Mouse (Mus musculus) heart, embryonic 14.5 days (tissue): ENCODE data around the gene Brd3os. TPM values are rescaled to one million over a fixed set of nuclear protein-coding genes. Genes with fewer than 3 reads are reported as not detected.
A peak's percentile ranks its signal among the peaks of the same experiment; 100 is the strongest.

ENCODE experiments used
- ATAC-seq: fragments of 200-750 bp; cut with Nextera tagmentation; 2 replicates; pipeline ENCODE4 v1.8.0; 2017; ENCODE audit warnings: low read depth, moderate TSS enrichment; ENCODE audit not compliant: insufficient number of reproducible peaks, insufficient read depth, low FRiP score
- H3K27ac ChIP-seq, 2 experiments: fragments of 200-500 bp in 1 of 2; fragments of 300-500 bp in 1 of 2; sonication (generic) in 1 of 2; replicated peaks in 1 of 2; 2 replicates each; pipeline ENCODE4 v1.5.1; 2012 to 2014; ENCODE audit warnings: low read depth in 2 of 2, low read length in 2 of 2, control low read depth in 1 of 2, mild to moderate bottlenecking in 1 of 2, mixed read lengths in 1 of 2; ENCODE audit not compliant: control insufficient read depth in 1 of 2, insufficient read depth in 1 of 2
- H3K27me3 ChIP-seq: fragments of 300-500 bp; sonication (generic); 2 replicates; pipeline ENCODE4 v1.6.1; 2014; ENCODE audit warnings: mild to moderate bottlenecking, low read length, control low read depth; ENCODE audit not compliant: control insufficient read depth, insufficient read depth
- H3K36me3 ChIP-seq: fragments of 300-500 bp; sonication (generic); 2 replicates; pipeline ENCODE4 v1.6.1; 2014; ENCODE audit warnings: mild to moderate bottlenecking, control low read depth, low read length, mixed read lengths; ENCODE audit not compliant: control insufficient read depth, insufficient read depth
- H3K4me1 ChIP-seq, 2 experiments: fragments of 200-500 bp in 1 of 2; fragments of 300-500 bp in 1 of 2; sonication (generic) in 1 of 2; 2 replicates each; pipeline ENCODE4 v1.6.1; 2012 to 2014; ENCODE audit warnings: low read length in 2 of 2, control low read depth in 1 of 2, mixed read lengths in 1 of 2; ENCODE audit not compliant: control insufficient read depth in 2 of 2, insufficient read depth in 2 of 2
- H3K4me2 ChIP-seq: fragments of 300-500 bp; sonication (generic); 2 replicates; pipeline ENCODE4 v1.6.1; 2014; ENCODE audit warnings: mild to moderate bottlenecking, low read length
- H3K4me3 ChIP-seq, 2 experiments: fragments of 200-500 bp in 1 of 2; fragments of 300-500 bp in 1 of 2; sonication (generic) in 1 of 2; 2 replicates each; pipeline ENCODE4 v1.5.1; 2012 to 2014; ENCODE audit warnings: low read length in 2 of 2, mild to moderate bottlenecking in 2 of 2, control low read depth in 1 of 2, low read depth in 1 of 2, moderate library complexity in 1 of 2; ENCODE audit not compliant: control insufficient read depth in 1 of 2, insufficient read depth in 1 of 2
- H3K9ac ChIP-seq: fragments of 300-500 bp; sonication (generic); 2 replicates; pipeline ENCODE4 v1.6.1; 2014; ENCODE audit warnings: mild to moderate bottlenecking, low read length
- H3K9me3 ChIP-seq: fragments of 300-500 bp; sonication (generic); 2 replicates; pipeline ENCODE4 v1.6.1; 2016; ENCODE audit warnings: low read length, control low read depth; ENCODE audit not compliant: control insufficient read depth
- WGBS: fragments of 180-500 bp; shearing (Covaris S2); extraction: QIAGEN DNeasy Blood & Tissue Kit; methylation state at CpG from one replicate; pipeline ENCODE4 v1.1.7; 2014; 5-methylcytosine and 5-hydroxymethylcytosine counted together
- polyA plus RNA-seq: library from polyadenylated mRNA; unstranded; fragments of >200 nt; fragmentation: Nextera tagmentation; extraction: Ambion mirVana; gene quantifications from 2 replicates; pipeline ENCODE4 v1.2.1, GENCODE M21; 2014

Brd3os gene
- polyA plus RNA-seq, 1 experiment from 2014 or later, result 4.6 TPM

GRCm38 (mm10) chr2:27413936-27414657, 28.0 kb upstream of the Brd3os start:
- Histone ChIP-seq H3K27ac (no peak overlapping the region), H3K36me3 (no peaks in the 10 kb centered on the region), H3K4me2 (peak overlapping the region; percentile 19; the same call in 1 of the 2 replicates), H3K27me3 (no peaks in the 10 kb centered on the region), H3K9me3 (no peaks in the 10 kb centered on the region), H3K4me1 (peaks cover 59 to 63% of the 10 kb centered on the region in 2 experiments), H3K9ac (no peak overlapping the region; the same call in 1 of the 2 replicates), H3K4me3 (no peak overlapping the region)
- WGBS, result 24% methylated on average over 16 of the region's 16 CpGs
- no peak for ATAC-seq

- no peak for ATAC-seq
- no peak overlapping the region for H3K9ac ChIP-seq
Measured at GRCm38 (mm10) chr2:27415060-27415783, 26.9 kb upstream of the Brd3os start.

GRCm38 (mm10) chr2:27416425-27416824, 25.7 kb upstream of the Brd3os start:
- Histone ChIP-seq H3K4me2 (no peak overlapping the region), H3K4me1 (peaks cover 58 to 73% of the 10 kb centered on the region in 2 experiments)
- WGBS, result 8% methylated on average over 3 of the region's 3 CpGs

More at GRCm38 (mm10) chr2:27415060-27415783, 26.9 kb upstream of the Brd3os start:
- 72% methylated on average over 11 of the region's 11 CpGs for WGBS
- Histone ChIP-seq H3K27ac (no peak overlapping the region), H3K9me3 (no peaks in the 10 kb centered on the region), H3K36me3 (no peaks in the 10 kb centered on the region), H3K4me3 (no peak overlapping the region), H3K4me1 (peaks cover 62 to 71% of the 10 kb centered on the region in 2 experiments), H3K27me3 (no peaks in the 10 kb centered on the region), H3K4me2 (no peak overlapping the region)

GRCm38 (mm10) chr2:27417648-27418153, 24.4 kb upstream of the Brd3os start:
- no peak; the same call in 1 of the 2 replicates for ATAC-seq
- WGBS, result 31% methylated on average over 5 of the region's 5 CpGs
- no peak overlapping the region; the same call in 1 of the 2 replicates for H3K9ac ChIP-seq

More at GRCm38 (mm10) chr2:27416425-27416824, 25.7 kb upstream of the Brd3os start:
- H3K9ac ChIP-seq, result no peak overlapping the region
- H3K27me3 ChIP-seq, result no peaks in the 10 kb centered on the region
- H3K4me3 ChIP-seq, result no peak overlapping the region
- no peak for ATAC-seq
- no peaks in the 10 kb centered on the region for H3K36me3 ChIP-seq
- no peak overlapping the region for H3K27ac ChIP-seq
- H3K9me3 ChIP-seq, result no peaks in the 10 kb centered on the region

GRCm38 (mm10) chr2:27418577-27419070, 23.5 kb upstream of the Brd3os start:
- WGBS, result 28% methylated on average over 6 of the region's 6 CpGs
- 0 out of 2 replicates have a peak, but pooled peaks cover 3% of the 10 kb centered on the region for H3K27me3 ChIP-seq
- peak overlapping the region; percentile 6 to 28; a peak in 2 of 4 replicates for H3K27ac ChIP-seq
- H3K4me2 ChIP-seq, result no peak overlapping the region
- ATAC-seq, result no peak
- no peak overlapping the region for H3K4me3 ChIP-seq
- peaks cover 50 to 62% of the 10 kb centered on the region in 2 experiments for H3K4me1 ChIP-seq
- no peaks in the 10 kb centered on the region for H3K9me3 ChIP-seq
- H3K36me3 ChIP-seq, result no peaks in the 10 kb centered on the region
- 0 out of 2 replicates have a peak overlapping the region, but pooled peaks have one; percentile 12 for H3K9ac ChIP-seq

More at GRCm38 (mm10) chr2:27417648-27418153, 24.4 kb upstream of the Brd3os start:
- Histone ChIP-seq H3K9me3 (no peaks in the 10 kb centered on the region), H3K27ac (no peak overlapping the region), H3K4me3 (no peak overlapping the region), H3K4me2 (no peak overlapping the region), H3K27me3 (no peaks in the 10 kb centered on the region), H3K4me1 (peaks cover 50 to 64% of the 10 kb centered on the region in 2 experiments), H3K36me3 (no peaks in the 10 kb centered on the region)

DNA sequence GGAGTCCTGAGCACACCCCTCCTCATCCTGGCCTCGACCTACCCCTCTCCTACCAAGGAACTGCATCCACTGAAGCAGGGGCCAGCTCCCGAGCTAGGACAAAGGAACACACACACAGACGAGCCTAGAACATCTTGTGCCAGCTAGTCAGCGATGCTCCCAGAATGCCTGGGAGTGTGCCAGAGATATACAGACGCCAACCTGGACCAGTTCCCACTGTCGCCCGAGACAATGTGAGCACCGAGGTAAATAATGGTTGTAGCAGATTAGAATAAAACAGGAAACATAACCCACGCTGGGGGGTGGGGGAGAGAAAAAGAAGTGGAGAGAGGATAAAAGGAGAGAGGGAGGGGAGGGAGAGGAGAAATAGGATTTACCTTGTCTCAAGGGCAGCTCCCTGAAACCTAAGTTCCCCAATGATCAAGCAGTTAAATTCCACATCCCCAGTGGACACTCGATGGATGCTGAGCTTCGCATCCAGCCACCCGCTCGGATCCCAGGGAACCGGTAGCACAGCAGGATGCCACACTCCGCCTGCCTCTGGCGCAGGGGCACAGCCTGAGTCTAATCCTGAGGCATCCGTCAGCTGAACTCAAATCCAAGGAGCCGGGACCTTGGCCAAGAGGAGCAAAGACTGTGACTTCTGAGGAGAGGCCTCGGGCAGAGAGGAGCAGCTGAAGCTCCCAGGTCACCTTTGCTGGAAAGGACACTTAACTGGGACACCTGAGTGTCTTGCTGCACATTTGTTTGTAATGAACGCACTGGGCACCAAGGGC, 20.6 kb upstream of the Brd3os start:
- Histone ChIP-seq H3K27ac (no peak overlapping the region), H3K4me2 (no peak overlapping the region), H3K27me3 (0 out of 2 replicates have a peak, but pooled peaks cover 3% of the 10 kb centered on the region), H3K36me3 (no peaks in the 10 kb centered on the region), H3K4me1 (peaks cover 29 to 34% of the 10 kb centered on the region in 2 experiments), H3K9me3 (no peaks in the 10 kb centered on the region), H3K9ac (no peak overlapping the region), H3K4me3 (no peak overlapping the region)
- 70% methylated on average over 20 of the region's 20 CpGs for WGBS
- ATAC-seq, result no peak

DNA sequence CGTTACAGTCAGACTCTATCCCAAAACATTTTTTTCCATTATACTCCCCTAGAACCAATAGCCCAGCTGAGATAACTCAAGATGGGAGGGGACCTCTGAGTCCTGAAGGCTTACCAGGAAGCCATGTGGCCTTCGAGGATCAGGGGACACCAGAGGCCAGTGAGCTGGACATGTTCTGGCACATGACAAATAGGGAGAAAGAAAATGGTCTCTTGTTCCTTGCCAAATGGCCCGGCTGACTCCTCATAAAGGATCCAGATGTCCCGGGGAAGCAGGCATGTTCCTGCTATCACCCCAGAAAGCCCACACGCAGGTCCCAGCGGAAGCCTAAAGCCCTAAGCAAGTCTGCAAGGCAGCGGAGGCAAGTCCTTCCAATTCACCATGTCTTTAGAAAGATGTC, 18.5 kb upstream of the Brd3os start:
- peaks cover 15 to 22% of the 10 kb centered on the region in 2 experiments for H3K4me1 ChIP-seq
- no peak overlapping the region for H3K4me2 ChIP-seq
- no peak for ATAC-seq
- H3K4me3 ChIP-seq, result no peak overlapping the region
- 80% methylated on average over 7 of the region's 7 CpGs for WGBS
- H3K27ac ChIP-seq, result no peak overlapping the region
- H3K36me3 ChIP-seq, result no peaks in the 10 kb centered on the region
- H3K9me3 ChIP-seq, result no peaks in the 10 kb centered on the region
- no peak overlapping the region for H3K9ac ChIP-seq
- 0 out of 2 replicates have a peak, but pooled peaks cover 3% of the 10 kb centered on the region for H3K27me3 ChIP-seq
